Mouse (Mus musculus): ENCODE results near the gene Lhx8. TPM values are rescaled to one million over a fixed set of nuclear protein-coding genes. Genes with fewer than 3 reads are reported as not detected.

The Lhx8 gene
- polyA plus RNA-seq, 1 experiment from 2014 or later, result not detected

DNA sequence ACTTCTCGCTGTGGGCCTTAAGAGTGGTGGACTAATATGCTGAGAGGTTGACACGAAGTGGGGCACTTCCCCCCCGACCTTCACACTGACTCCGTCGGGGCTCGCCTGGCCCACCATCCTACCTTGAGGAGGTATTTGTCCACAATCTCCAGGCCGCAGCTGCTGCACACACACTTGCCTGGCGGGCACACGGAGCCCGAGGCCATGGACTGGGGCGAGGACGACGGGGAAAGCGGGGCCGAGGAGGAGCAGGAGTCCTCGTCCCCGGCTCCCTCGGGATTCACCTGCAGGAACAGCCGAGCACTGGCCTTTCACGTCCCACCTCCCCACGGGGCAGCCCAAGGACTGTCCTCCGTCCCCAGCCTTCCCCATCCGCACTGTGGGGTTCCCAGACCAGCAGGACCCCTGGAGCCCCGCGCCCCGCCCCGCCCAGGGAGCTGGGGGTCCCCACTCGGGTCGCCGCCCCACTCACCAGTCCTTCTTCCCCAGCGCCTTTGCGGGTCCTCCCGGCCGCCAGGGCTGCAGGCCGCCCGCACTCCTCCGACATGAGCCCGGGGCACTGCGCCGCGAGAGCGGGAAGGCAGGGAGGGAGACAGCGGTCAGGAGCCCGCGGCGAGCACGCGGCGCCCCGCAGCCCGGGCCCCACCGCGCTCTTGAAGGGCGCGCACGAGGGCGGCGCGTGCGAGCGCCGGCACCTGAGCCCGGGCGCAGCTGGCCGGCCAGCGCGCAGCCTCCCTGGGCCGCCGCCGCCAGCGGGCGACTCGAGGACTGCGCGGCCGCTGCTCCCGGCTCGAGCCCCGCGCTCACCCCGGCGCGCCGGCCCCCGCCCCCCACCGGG is 2.4 kb downstream of the Lhx8 start:
- TF ChIP-seq CTCF (IDR thresholded peaks at IDR 0.05; ENCODE audit: low read depth) (no peak), EP300 (IDR thresholded peaks at IDR 0.05; ENCODE audit: low read depth) (no peak)
- Histone ChIP-seq H3K4me2 (ENCODE audit: low read depth, low read length) (peak overlapping the region; percentile 26; the same call in 1 of the 2 replicates), H3K9me3 (ENCODE audit: low read length) (no peaks in the 10 kb centered on the region), H3K9ac (replicated peaks) (no peak overlapping the region), H3K27ac (ENCODE audit: low read depth) (no peak overlapping the region), H3K4me3 (ENCODE audit: low read depth, low read length) (peak overlapping the region; percentile 20; the same call in 1 of the 2 replicates), H3K27me3 (ENCODE audit: insufficient read depth, low read length) (peaks cover 85% of the 10 kb centered on the region), H3K4me1 (ENCODE audit: insufficient read depth) (peaks cover 6% of the 10 kb centered on the region; the same call in 1 of the 2 replicates), H3K36me3 (replicated peaks; ENCODE audit: insufficient read depth, low read length) (no peaks in the 10 kb centered on the region)
- ATAC-seq (peak; percentile 38; the same call in 1 of the 2 replicates), DNase-seq (no peak)
- 2% methylated on average over 76 of the region's 86 CpGs for WGBS (ENCODE audit: insufficient replicate concordance)

DNA sequence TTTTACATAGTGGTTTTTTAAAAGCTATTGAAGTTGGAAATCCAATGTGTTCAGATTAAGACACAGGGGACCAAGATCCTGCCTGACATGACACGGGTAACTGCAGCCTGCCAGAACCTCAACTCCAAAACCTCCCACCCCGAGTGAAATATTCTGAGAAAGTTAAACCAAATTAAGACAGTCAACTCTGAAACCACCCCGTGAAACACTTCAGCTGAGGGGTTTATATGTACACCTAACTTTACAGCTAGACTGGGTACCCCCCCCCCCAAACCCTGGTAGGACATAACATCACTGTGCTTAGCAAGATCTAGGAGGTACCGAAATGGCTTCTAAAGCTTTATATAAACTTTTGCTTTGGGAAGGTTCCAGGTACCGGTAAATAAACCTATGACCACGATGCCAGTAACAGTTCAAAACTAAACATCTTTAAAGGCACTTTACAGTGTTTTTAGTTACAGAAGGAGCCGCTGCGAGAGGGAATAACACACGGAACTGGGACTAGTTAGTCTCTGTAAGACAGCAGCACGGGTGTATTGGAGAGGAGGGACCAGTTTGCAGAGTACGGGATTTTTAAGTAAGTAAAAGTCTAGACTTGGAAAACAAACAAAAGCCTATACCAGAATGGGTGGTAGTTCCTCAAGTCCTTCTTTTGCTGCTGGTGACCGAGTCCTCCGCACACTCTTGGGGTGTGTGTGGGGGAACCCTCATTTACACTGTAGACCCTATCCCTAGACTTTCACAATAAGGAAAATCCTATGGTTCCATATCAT is 3.2 kb downstream of the Lhx8 start:
- Histone ChIP-seq H3K4me1 (ENCODE audit: insufficient read depth) (peaks cover 6% of the 10 kb centered on the region; the same call in 1 of the 2 replicates), H3K4me2 (ENCODE audit: low read depth, low read length) (no peak overlapping the region), H3K36me3 (replicated peaks; ENCODE audit: insufficient read depth, low read length) (no peaks in the 10 kb centered on the region), H3K27me3 (ENCODE audit: insufficient read depth, low read length) (peaks cover 78% of the 10 kb centered on the region), H3K9ac (replicated peaks) (no peak overlapping the region), H3K27ac (ENCODE audit: low read depth) (no peak overlapping the region), H3K4me3 (ENCODE audit: low read depth, low read length) (no peak overlapping the region), H3K9me3 (ENCODE audit: low read length) (no peaks in the 10 kb centered on the region)
- ATAC-seq (no peak), DNase-seq (no peak)
- 5% methylated on average over 13 of the region's 13 CpGs for WGBS (ENCODE audit: insufficient replicate concordance)
- TF ChIP-seq EP300 (IDR thresholded peaks at IDR 0.05; ENCODE audit: low read depth), result no peak
- no peak for TF ChIP-seq CTCF (IDR thresholded peaks at IDR 0.05; ENCODE audit: low read depth)

- Histone ChIP-seq H3K4me1 (ENCODE audit: insufficient read depth) (no peaks in the 10 kb centered on the region), H3K9me3 (ENCODE audit: low read length) (no peaks in the 10 kb centered on the region), H3K27me3 (ENCODE audit: insufficient read depth, low read length) (peaks cover 36% of the 10 kb centered on the region), H3K4me2 (ENCODE audit: low read depth, low read length) (no peak overlapping the region), H3K4me3 (ENCODE audit: low read depth, low read length) (no peak overlapping the region), H3K9ac (replicated peaks) (no peak overlapping the region), H3K36me3 (replicated peaks; ENCODE audit: insufficient read depth, low read length) (no peaks in the 10 kb centered on the region), H3K27ac (ENCODE audit: low read depth) (no peak overlapping the region)
- WGBS (ENCODE audit: insufficient replicate concordance), result 55% methylated on average over 13 of the region's 13 CpGs
- no peak for DNase-seq
- TF ChIP-seq EP300 (IDR thresholded peaks at IDR 0.05; ENCODE audit: low read depth) (no peak), CTCF (IDR thresholded peaks at IDR 0.05; ENCODE audit: low read depth) (no peak)
- ATAC-seq, result no peak
These were observed 8.4 kb downstream of the Lhx8 start for GRCm38 (mm10) chr3:154321921-154322574.

DNA sequence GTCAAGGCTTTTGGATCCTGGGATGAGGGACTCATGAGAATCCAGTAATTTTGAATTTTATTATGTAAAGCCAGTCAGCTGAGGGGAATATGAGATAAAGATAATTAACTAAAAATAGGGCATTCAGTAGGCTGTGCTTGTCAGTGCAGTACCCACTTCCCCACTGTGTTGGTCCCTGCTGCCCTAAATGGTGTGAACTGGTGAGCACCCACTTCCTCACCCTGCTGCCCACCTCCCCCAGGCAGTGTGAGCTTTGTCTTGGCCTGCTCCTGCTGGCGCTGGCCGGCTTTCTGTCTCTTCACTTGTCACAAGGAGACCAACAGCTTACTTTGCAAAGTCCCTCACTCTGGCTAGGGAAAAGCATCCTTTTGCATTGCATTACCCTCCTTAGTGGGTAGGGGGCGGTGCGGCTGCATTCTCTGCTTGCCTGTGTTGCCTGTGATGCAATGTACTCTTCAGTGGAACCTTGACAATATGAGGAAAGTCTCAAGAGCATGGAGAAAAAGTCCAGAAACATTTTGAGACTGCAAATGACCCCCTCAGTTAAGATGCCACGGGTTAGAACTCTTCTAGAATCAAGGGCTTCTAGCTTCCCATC is 12.7 kb downstream of the Lhx8 start:
- 17% methylated on average over 5 of the region's 5 CpGs for WGBS (ENCODE audit: insufficient replicate concordance)
- Histone ChIP-seq H3K27me3 (ENCODE audit: insufficient read depth, low read length) (peaks cover 9% of the 10 kb centered on the region; the same call in 1 of the 2 replicates), H3K4me2 (ENCODE audit: low read depth, low read length) (no peak overlapping the region), H3K9me3 (ENCODE audit: low read length) (no peaks in the 10 kb centered on the region), H3K4me1 (ENCODE audit: insufficient read depth) (no peaks in the 10 kb centered on the region), H3K27ac (ENCODE audit: low read depth) (no peak overlapping the region), H3K9ac (replicated peaks) (no peak overlapping the region), H3K4me3 (ENCODE audit: low read depth, low read length) (no peak overlapping the region), H3K36me3 (replicated peaks; ENCODE audit: insufficient read depth, low read length) (no peaks in the 10 kb centered on the region)
- TF ChIP-seq CTCF (IDR thresholded peaks at IDR 0.05; ENCODE audit: low read depth), result peak; percentile 49
- TF ChIP-seq EP300 (IDR thresholded peaks at IDR 0.05; ENCODE audit: low read depth), result no peak
- DNase-seq (no peak), ATAC-seq (no peak)

GRCm38 (mm10) chr3:154305163-154305884 is 25.1 kb downstream of the Lhx8 start:
- no peak overlapping the region for H3K9ac ChIP-seq (replicated peaks)
- no peak for DNase-seq
- 68% methylated on average over 16 of the region's 16 CpGs for WGBS (ENCODE audit: insufficient replicate concordance)
- no peaks in the 10 kb centered on the region for H3K4me1 ChIP-seq (ENCODE audit: insufficient read depth)
- H3K27me3 ChIP-seq (ENCODE audit: insufficient read depth, low read length), result no peaks in the 10 kb centered on the region
- no peaks in the 10 kb centered on the region for H3K36me3 ChIP-seq (replicated peaks; ENCODE audit: insufficient read depth, low read length)
- no peak overlapping the region for H3K27ac ChIP-seq (ENCODE audit: low read depth)
- H3K4me2 ChIP-seq (ENCODE audit: low read depth, low read length), result no peak overlapping the region
- no peak for ATAC-seq
- H3K4me3 ChIP-seq (ENCODE audit: low read depth, low read length), result no peak overlapping the region
- no peak for TF ChIP-seq CTCF (IDR thresholded peaks at IDR 0.05; ENCODE audit: low read depth)
- TF ChIP-seq EP300 (IDR thresholded peaks at IDR 0.05; ENCODE audit: low read depth), result no peak
- H3K9me3 ChIP-seq (ENCODE audit: low read length), result no peaks in the 10 kb centered on the region

All from liver, postnatal 0 days (tissue).